In the genomic region with DNA sequence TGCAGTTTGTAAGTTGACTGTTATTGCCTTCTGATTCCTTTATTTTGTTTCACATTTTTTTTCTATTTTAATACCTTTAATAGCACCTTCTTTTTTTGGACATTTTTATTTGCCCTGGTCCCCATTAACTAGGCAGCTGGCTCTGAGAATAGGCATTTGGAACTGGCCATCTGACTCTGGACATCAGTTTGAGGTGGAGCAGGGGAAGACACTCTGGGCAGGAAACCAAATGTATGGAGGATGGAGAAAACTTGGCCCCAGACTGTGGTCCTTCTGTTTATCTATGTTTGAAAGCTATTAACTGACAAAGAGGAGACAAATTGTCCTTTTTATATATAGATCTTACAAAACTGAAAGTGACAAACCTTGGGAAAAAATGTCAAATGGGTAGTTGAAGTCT, we compare ENCODE assay signal across 18 mouse cellular contexts.
"Had no signal": no experiment of that assay in that cellular context is flagged by ENCODE, and none has a peak within 500 bp of the region (broad histone marks: within the 10 kb centered on the region; RNA-seq: fewer than 3 reads in every experiment).

No protein-coding gene starts in this region.

- H3K9me3 ChIP-seq: kidney, embryonic 15.5 days; liver, embryonic 13.5 days; lung, embryonic 15.5 days; megakaryocyte, embryonic 14.5 days; midbrain, embryonic 10.5 days; stomach, embryonic 15.5 days had no signal

- H3K9ac ChIP-seq: kidney, embryonic 15.5 days; liver, embryonic 13.5 days; lung, embryonic 15.5 days; stomach, embryonic 15.5 days had no signal

- H3K27ac ChIP-seq: kidney, embryonic 15.5 days; left cerebral cortex, adult 2 months; liver, embryonic 13.5 days; lung, embryonic 15.5 days; midbrain, embryonic 10.5 days; stomach, embryonic 15.5 days had no signal

- H3K4me1 ChIP-seq: liver, embryonic 13.5 days had no signal

- H3K4me3 ChIP-seq: kidney, embryonic 15.5 days; left cerebral cortex, adult 2 months; liver, embryonic 13.5 days; lung, embryonic 15.5 days; megakaryocyte, embryonic 14.5 days; midbrain, embryonic 10.5 days; stomach, embryonic 15.5 days had no signal

- H3K27me3 ChIP-seq: kidney, embryonic 15.5 days; liver, embryonic 13.5 days; lung, embryonic 15.5 days; stomach, embryonic 15.5 days had no signal

- H3K36me3 ChIP-seq: kidney, embryonic 15.5 days; liver, embryonic 13.5 days; lung, embryonic 15.5 days; midbrain, embryonic 10.5 days; stomach, embryonic 15.5 days had no signal

- H3K4me2 ChIP-seq: kidney, embryonic 15.5 days; liver, embryonic 13.5 days; lung, embryonic 15.5 days; stomach, embryonic 15.5 days had no signal

- DNase-seq: kidney, adult 8-10 months; kidney, postnatal 10 days; kidney, postnatal 36 days; layer of hippocampus, postnatal 36 days; liver, embryonic 13.5 days; lung, postnatal 10 days; lung, postnatal 36 days; midbrain, embryonic 14.5 days; right cerebral cortex, adult 18-20 months; right cerebral cortex, postnatal 25 days; spleen, adult 18-20 months; thymus, postnatal 36 days had no signal
